Mouse (Mus musculus): ENCODE results near the gene Coa5. TPM values are rescaled to one million over a fixed set of nuclear protein-coding genes. Genes with fewer than 3 reads are reported as not detected.

Gene Coa5
- total and polyA plus RNA-seq, 3 experiments, result 31.4 to 34.5 TPM; not detected in 1

- Histone ChIP-seq H3K9ac (ENCODE audit: control insufficient read depth, low read depth, low read length, poor library complexity, severe bottlenecking) (no peak overlapping the region), H3K9me3 (replicated peaks; ENCODE audit: insufficient read depth, low read length) (no peaks in the 10 kb centered on the region), H3K36me3 (ENCODE audit: control insufficient read depth in 1 of 2, insufficient read depth in 2 of 2, low read length in 2 of 2) (no peaks in the 10 kb centered on the region), H3K79me2 (ENCODE audit: control insufficient read depth, insufficient read depth, low read length, poor library complexity) (no peaks in the 10 kb centered on the region), H3K27ac (ENCODE audit: control insufficient read depth, low read depth, low read length) (no peak overlapping the region), H3K4me1 (ENCODE audit: control insufficient read depth in 1 of 2, insufficient read depth in 2 of 2, low read length in 2 of 2) (no peaks in the 10 kb centered on the region), H3K27me3 (ENCODE audit: control insufficient read depth in 1 of 2, insufficient read depth in 2 of 2, low read length in 2 of 2) (no peaks in the 10 kb centered on the region), H3K4me3 (ENCODE audit: control insufficient read depth in 1 of 2, insufficient read depth in 1 of 2, low read depth in 2 of 2, low read length in 2 of 2) (no peak overlapping the region)
- DNase-seq (ENCODE audit: low read depth, low spot score), result no peak
- TF ChIP-seq NELFE (IDR thresholded peaks at IDR 0.05; ENCODE audit: low read depth, low read length) (no peak), E2F4 (IDR thresholded peaks at IDR 0.05; ENCODE audit: borderline replicate concordance, low read depth, low read length) (no peak), BHLHE40 (IDR thresholded peaks at IDR 0.05; ENCODE audit: borderline replicate concordance, low read depth, low read length) (no peak), EP300 (IDR thresholded peaks at IDR 0.05; ENCODE audit: low read depth in 1 of 2, low read length in 2 of 2) (no peak), CHD2 (IDR thresholded peaks at IDR 0.05; ENCODE audit: low read length) (no peak), NRF1 (IDR thresholded peaks at IDR 0.05; ENCODE audit: insufficient read depth, low read depth, low read length, poor library complexity, severe bottlenecking) (no peak), MYB (IDR thresholded peaks at IDR 0.05; ENCODE audit: low read depth, low read length) (no peak), SMC3 (IDR thresholded peaks at IDR 0.05; ENCODE audit: low read depth, low read length) (no peak), JUND (IDR thresholded peaks at IDR 0.05; ENCODE audit: low read depth, low read length) (no peak), CTCF (IDR thresholded peaks at IDR 0.05 in 2 of 3, conservative IDR thresholded peaks at IDR 0.05 in 1 of 3; ENCODE audit: control insufficient read depth in 1 of 3, insufficient read depth in 1 of 3, low read depth in 2 of 3, low read length in 3 of 3, poor library complexity in 1 of 3, severe bottlenecking in 1 of 3) (no peak), TAL1 (IDR thresholded peaks at IDR 0.05; ENCODE audit: low read length) (no peak), MXI1 (IDR thresholded peaks at IDR 0.05; ENCODE audit: low read depth, low read length) (no peak), USF2 (IDR thresholded peaks at IDR 0.05; ENCODE audit: borderline replicate concordance in 1 of 2, insufficient read depth in 1 of 2, low read depth in 1 of 2, low read length in 2 of 2) (no peak), ETS1 (IDR thresholded peaks at IDR 0.05; ENCODE audit: low read depth, low read length) (no peak), UBTF (IDR thresholded peaks at IDR 0.05; ENCODE audit: borderline replicate concordance, insufficient read depth, low read depth, low read length) (no peak), MAFK (IDR thresholded peaks at IDR 0.05; ENCODE audit: borderline replicate concordance, low read depth, low read length) (no peak)
Observed at GRCm38 (mm10) chr1:37399734-37400133, 30.2 kb downstream of the Coa5 start.

- Histone ChIP-seq H3K36me3 (ENCODE audit: control insufficient read depth in 1 of 2, insufficient read depth in 2 of 2, low read length in 2 of 2) (no peaks in the 10 kb centered on the region), H3K4me1 (ENCODE audit: control insufficient read depth in 1 of 2, insufficient read depth in 2 of 2, low read length in 2 of 2) (no peaks in the 10 kb centered on the region), H3K79me2 (ENCODE audit: control insufficient read depth, insufficient read depth, low read length, poor library complexity) (no peaks in the 10 kb centered on the region), H3K9ac (ENCODE audit: control insufficient read depth, low read depth, low read length, poor library complexity, severe bottlenecking) (no peak overlapping the region), H3K27me3 (ENCODE audit: control insufficient read depth in 1 of 2, insufficient read depth in 2 of 2, low read length in 2 of 2) (no peaks in the 10 kb centered on the region), H3K4me3 (ENCODE audit: control insufficient read depth in 1 of 2, insufficient read depth in 1 of 2, low read depth in 2 of 2, low read length in 2 of 2) (no peak overlapping the region), H3K27ac (ENCODE audit: control insufficient read depth, low read depth, low read length) (no peak overlapping the region), H3K9me3 (replicated peaks; ENCODE audit: insufficient read depth, low read length) (no peaks in the 10 kb centered on the region)
- no peak for TF ChIP-seq POLR2AphosphoS2 (IDR thresholded peaks at IDR 0.05; ENCODE audit: low read length)
- no peak for TF ChIP-seq USF2 (IDR thresholded peaks at IDR 0.05; ENCODE audit: borderline replicate concordance in 1 of 2, insufficient read depth in 1 of 2, low read depth in 1 of 2, low read length in 2 of 2)
- no peak for TF ChIP-seq POLR2AphosphoS5 (IDR thresholded peaks at IDR 0.05; ENCODE audit: borderline replicate concordance, low read depth, low read length)
- TF ChIP-seq CHD2 (IDR thresholded peaks at IDR 0.05; ENCODE audit: low read length), result no peak
- TF ChIP-seq GABPA (IDR thresholded peaks at IDR 0.05; ENCODE audit: low read depth, low read length), result no peak
- DNase-seq (ENCODE audit: low read depth, low spot score), result no peak
Observed at GRCm38 (mm10) chr1:37398961-37399360, 30.9 kb downstream of the Coa5 start.

All from MEL (cell line).